Mouse (Mus musculus) midbrain, embryonic 10.5 days (tissue): ENCODE data around the gene Xbp1. TPM values are rescaled to one million over a fixed set of nuclear protein-coding genes. Genes with fewer than 3 reads are reported as not detected.

Experiments
- DNase-seq: peaks from one replicate; pipeline ENCODE4 v3.0.0-alpha.2; 2017; ENCODE audit warnings: low spot score
- H3K27ac ChIP-seq: fragments of 300-500 bp; sonication (generic); replicated peaks from 2 replicates; pipeline ENCODE4 v1.5.1; 2016; ENCODE audit warnings: mild to moderate bottlenecking
- H3K27me3 ChIP-seq: fragments of 300-500 bp; sonication (generic); 2 replicates; pipeline ENCODE4 v1.6.1; 2016; ENCODE audit warnings: low read depth, mild to moderate bottlenecking; ENCODE audit not compliant: poor library complexity, severe bottlenecking
- H3K36me3 ChIP-seq: fragments of 300-500 bp; sonication (generic); 2 replicates; pipeline ENCODE4 v1.6.1; 2016; ENCODE audit warnings: mild to moderate bottlenecking, moderate library complexity
- H3K4me1 ChIP-seq: fragments of 300-500 bp; sonication (generic); 2 replicates; pipeline ENCODE4 v1.6.1; 2016
- H3K4me3 ChIP-seq: fragments of 300-500 bp; sonication (generic); 2 replicates; pipeline ENCODE4 v1.5.1; 2016; ENCODE audit warnings: mild to moderate bottlenecking, moderate library complexity
- H3K9me3 ChIP-seq: fragments of 300-500 bp; sonication (generic); replicated peaks from 2 replicates; pipeline ENCODE4 v1.6.1; 2016; ENCODE audit warnings: mild to moderate bottlenecking
- WGBS: fragments of 180-500 bp; shearing (Covaris S2); methylation state at CpG from one replicate; pipeline ENCODE4 v1.1.7; 2016; 5-methylcytosine and 5-hydroxymethylcytosine counted together
- polyA plus RNA-seq: library from polyadenylated mRNA; unstranded; fragments of >200 nt; fragmentation: Nextera tagmentation; extraction: Ambion mirVana; gene quantifications from 2 replicates; pipeline ENCODE4 v1.2.1, GENCODE M21; 2016

Xbp1 gene
- polyA plus RNA-seq, 1 experiment from 2014 or later: 131 TPM

DNA sequence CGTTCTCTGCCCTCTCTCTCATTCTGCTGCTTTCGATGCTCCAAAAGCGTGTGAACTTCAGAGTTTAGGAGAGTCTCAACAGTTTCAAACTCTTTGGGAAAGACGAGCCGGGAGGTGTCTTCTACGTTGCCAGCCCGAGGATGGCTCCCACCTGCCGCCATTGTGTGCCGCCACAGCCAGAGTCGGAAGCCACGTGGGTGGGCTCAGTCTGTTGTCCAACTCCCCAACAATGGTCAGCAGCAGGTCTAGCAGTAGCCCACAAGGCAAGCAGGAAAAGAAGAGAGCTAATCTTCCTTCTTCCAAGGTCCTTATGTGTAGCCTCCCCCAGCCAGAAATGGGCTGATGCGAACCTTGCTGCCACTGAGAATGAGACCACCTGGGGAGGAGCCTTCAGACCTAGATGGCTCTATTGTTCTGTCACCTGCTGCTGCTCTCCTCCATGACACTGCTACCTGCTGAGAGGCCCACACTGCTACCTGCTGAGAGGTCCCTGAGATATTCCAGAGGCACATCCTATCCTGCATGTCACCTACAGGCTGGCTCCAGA lies 25.1 kb upstream of the Xbp1 start:
- Histone ChIP-seq H3K36me3 (no peaks in the 10 kb centered on the region), H3K27ac (no peak overlapping the region), H3K4me1 (peaks cover 5% of the 10 kb centered on the region; the same call in 1 of the 2 replicates), H3K27me3 (no peaks in the 10 kb centered on the region), H3K9me3 (no peaks in the 10 kb centered on the region), H3K4me3 (no peak overlapping the region)
- no peak for DNase-seq
- WGBS: 63% methylated on average over 12 of the region's 12 CpGs

DNA sequence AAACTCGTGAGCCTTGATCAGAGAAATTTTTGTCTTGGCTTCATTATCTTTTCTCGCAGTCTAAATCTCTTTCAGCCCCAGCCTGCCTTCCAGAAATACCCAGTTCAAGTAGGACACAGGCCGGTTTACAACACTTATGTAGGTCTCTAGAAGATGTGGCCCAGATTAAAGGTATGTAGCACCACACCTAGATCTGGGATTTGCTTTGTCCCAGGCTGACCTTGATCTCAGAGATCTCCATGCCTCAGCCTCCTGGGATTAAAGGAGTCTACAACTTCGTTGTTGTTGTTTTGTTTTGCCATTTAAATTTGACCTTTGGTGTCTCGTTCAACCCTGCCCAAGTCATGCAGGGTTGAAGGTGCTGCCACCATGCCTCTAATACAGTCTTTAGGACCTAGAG lies 24.6 kb upstream of the Xbp1 start:
- WGBS: 81% methylated on average over 5 of the region's 5 CpGs

DNA sequence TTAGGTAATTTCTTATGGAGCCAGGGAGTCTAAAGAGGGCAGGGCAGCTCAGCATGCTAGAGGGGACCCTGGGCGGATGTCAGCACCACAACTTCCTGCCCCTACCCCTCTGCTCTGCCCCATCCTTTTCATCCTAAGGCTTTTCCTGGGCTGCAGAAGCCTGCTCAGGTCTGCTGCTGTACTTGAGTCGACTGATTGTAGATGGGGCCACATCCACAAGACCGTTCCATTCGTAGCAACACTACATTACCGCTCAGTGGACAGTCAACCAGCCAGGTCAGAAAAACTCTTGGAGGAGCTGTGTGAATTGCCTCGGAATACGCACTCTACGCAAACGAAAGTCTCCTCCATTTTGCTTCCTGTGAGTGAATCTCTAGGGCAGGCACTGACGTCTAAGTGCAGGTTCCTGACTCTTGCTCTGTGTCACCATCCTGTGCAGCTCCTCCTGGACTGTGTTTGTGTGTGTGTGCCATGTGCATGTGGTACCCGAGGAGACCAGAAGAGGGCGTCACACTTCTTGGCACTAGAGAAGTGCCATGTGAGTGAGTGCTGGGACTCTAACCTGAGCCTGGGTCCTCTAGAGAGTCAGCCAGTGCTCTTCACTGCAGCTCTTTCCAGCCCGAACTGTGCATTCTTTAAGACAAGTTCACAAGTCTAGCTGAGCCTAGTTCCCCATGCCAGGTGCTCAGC lies 23.8 kb upstream of the Xbp1 start:
- Histone ChIP-seq H3K27me3 (no peaks in the 10 kb centered on the region), H3K27ac (no peak overlapping the region), H3K36me3 (no peaks in the 10 kb centered on the region), H3K4me3 (no peak overlapping the region), H3K4me1 (peaks cover 5% of the 10 kb centered on the region; the same call in 1 of the 2 replicates), H3K9me3 (no peaks in the 10 kb centered on the region)
- no peak for DNase-seq
- 95% methylated on average over 13 of the region's 13 CpGs for WGBS

More for the DNA sequence above, 24.6 kb upstream of the Xbp1 start:
- no peak overlapping the region for H3K4me3 ChIP-seq
- peaks cover 5% of the 10 kb centered on the region; the same call in 1 of the 2 replicates for H3K4me1 ChIP-seq
- H3K9me3 ChIP-seq: no peaks in the 10 kb centered on the region
- no peak for DNase-seq
- H3K27ac ChIP-seq: no peak overlapping the region
- H3K36me3 ChIP-seq: no peaks in the 10 kb centered on the region
- H3K27me3 ChIP-seq: no peaks in the 10 kb centered on the region

DNA sequence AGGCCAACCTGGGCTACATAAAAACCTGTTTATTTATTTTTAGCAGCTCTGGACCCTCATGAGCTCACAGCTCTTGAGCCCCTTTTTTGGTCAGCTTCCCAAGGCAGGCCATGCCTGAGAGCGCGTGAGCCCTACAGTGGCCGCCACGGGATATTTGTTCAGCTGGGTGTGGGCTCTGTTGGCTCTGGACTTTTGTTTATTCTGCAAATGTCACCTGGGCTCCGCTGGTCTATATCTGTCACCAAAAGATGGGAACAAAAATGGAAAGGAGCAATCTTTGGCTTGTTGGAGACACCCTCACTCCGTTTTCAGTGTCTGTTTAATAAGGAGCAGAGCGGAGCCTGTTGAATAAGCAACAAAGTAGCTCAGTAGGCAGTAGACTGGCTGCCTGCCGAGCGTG lies 22.0 kb upstream of the Xbp1 start:
- Histone ChIP-seq H3K27ac (no peak overlapping the region), H3K36me3 (no peaks in the 10 kb centered on the region), H3K27me3 (no peaks in the 10 kb centered on the region), H3K4me1 (peaks cover 5% of the 10 kb centered on the region; the same call in 1 of the 2 replicates), H3K9me3 (no peaks in the 10 kb centered on the region), H3K4me3 (no peak overlapping the region)
- DNase-seq: no peak
- 78% methylated on average over 9 of the region's 9 CpGs for WGBS

DNA sequence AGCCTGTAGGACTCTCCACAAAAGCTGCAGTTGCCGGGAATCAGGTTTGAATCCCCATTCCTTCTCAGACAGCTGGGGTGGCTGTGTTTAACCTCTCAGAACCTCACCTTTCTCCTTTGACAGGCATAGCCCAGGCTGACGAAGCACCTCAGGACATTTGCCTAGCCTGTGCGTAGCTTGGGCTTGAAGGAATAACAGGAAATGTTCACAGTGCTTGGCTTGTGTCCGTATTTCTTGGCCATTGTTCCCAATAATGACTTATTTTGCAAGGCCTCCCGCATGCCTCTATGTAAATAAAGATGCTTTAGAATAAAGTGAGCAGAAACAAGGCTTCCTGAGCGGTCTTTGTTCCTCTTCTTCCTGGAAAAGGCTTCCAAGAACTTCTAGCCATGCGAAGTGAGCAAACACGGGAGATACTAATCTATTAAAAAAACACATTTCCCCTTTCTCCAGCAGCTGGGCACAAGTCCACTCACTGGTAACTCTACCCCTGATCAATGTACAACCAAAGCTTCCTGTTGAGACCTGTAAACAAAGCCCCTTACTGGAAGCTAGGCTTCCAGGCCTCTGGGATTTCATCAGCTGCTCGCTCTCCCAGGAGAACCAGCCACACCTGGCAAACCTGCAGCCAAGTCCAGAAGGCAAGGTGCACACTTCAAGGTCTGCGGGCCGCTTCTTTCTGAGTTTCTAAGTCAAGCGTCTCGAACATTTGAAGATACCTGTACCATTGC lies 21.4 kb upstream of the Xbp1 start:
- Histone ChIP-seq H3K4me3 (no peak overlapping the region), H3K9me3 (no peaks in the 10 kb centered on the region), H3K27ac (no peak overlapping the region), H3K4me1 (peaks cover 5% of the 10 kb centered on the region; the same call in 1 of the 2 replicates), H3K36me3 (no peaks in the 10 kb centered on the region), H3K27me3 (no peaks in the 10 kb centered on the region)
- 79% methylated on average over 13 of the region's 13 CpGs for WGBS
- no peak for DNase-seq

DNA sequence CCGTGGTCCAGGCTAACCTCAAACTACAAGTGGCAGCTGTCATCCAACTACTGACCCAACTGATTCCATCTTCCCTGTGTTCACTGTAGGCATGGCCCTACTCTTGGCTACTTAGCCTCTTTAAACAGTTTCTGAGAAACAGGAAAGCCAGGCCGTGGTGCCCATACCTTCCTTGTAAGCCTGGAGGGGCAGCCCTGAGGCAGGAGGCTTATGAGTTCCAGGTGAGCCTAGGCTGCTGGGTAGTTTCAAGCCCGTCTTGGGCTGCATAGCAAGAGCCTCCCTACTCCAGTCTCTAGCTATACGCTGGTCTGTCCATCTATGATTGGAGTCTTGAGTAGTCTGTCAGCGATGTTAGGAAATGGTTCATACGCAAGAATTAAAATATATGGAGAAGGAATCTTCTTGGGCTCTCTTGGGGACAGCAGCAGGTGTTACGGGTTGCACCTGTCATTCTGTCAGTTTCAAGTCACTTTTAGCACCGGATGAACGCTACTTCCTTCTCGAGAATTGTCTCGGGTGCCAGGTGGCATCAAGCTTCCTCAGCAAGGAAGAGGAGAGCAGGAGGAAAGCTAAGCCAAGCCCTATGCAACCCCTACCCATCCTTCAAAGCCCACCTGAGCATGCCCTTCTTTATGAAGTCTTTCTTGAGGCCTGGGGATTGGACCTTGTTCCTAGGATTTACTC lies 20.4 kb upstream of the Xbp1 start:
- peaks cover 8% of the 10 kb centered on the region for H3K4me1 ChIP-seq
- H3K4me3 ChIP-seq: no peak overlapping the region
- no peak overlapping the region for H3K27ac ChIP-seq
- H3K27me3 ChIP-seq: no peaks in the 10 kb centered on the region
- WGBS: 88% methylated on average over 11 of the region's 11 CpGs
- H3K9me3 ChIP-seq: no peaks in the 10 kb centered on the region
- H3K36me3 ChIP-seq: no peaks in the 10 kb centered on the region
- DNase-seq: no peak

DNA sequence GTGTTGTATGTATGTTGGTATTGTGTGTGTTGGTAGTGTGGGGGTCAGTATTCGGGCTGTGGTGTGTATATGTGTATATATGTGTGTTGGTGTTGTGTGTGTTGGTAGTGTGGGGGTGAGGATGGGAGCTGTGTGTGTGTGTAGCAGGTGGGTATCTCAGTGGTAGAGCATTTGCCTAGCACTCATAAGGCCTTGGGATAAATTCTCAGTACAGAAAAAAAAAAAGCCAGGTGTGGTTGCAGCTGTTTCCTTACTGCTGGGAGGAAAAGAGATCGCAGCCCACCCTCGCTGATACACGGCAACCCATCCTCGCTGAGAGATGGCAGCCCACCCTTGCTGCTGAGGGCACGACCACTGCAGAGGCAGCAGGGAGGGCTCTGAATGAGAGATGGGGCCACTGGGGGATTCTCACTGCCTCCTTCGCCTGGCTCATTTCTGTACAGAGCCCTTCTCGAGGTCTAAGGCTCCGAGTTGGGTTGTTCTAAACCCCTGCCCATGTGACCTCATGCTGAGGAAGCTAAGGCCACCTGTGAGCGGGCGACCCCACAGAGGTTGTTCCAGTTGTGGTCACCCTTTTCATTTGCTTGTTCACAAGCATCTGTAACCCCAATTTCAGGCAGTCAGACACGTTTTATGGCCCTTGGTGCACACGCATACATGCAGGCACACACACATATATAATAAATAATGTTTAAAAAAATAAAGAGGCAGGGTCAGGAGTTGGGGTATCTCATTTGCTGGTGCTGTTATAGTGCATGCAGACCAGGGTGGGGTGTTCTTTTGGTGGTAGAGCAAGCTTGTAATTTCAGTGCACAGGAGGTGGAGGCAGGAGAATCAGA lies 19.3 kb upstream of the Xbp1 start:
- 83% methylated on average over 13 of the region's 13 CpGs for WGBS
- no peak overlapping the region for H3K27ac ChIP-seq
- H3K36me3 ChIP-seq: no peaks in the 10 kb centered on the region
- no peak overlapping the region for H3K4me3 ChIP-seq
- no peaks in the 10 kb centered on the region for H3K27me3 ChIP-seq
- DNase-seq: no peak
- H3K4me1 ChIP-seq: peaks cover 10% of the 10 kb centered on the region
- no peaks in the 10 kb centered on the region for H3K9me3 ChIP-seq

DNA sequence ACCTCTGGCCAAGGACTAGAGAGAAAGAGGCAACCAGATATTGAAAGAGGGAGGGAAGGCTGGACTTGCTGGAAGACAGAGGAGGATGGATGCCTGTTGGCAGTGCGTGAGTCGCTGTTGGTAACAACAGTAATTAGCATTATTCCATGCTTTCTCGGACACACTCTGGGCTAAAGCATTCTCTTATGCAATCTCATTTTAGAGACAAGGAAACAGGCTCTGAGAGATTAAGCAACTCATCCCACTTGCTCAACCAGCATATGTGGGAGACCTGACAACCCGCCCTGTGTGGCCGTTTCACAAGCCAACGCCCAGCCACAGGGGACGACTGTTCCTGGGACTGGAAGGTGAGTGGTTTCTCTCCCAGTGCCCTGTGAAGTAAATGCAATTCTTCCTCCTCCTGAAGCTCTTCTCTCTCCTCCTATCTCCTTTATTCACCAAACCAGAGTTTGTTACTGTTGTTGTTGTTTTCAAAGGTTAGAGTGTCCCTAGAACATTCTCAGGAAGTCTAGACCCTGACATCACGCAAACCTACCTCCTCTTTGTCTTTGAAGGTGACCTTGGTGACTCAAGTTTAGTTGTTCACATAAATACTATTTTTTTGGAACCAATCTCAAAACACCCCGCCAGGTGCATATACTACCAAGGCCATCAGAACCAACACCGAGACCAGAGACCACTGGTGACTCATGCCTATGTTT lies 18.0 kb upstream of the Xbp1 start:
- 91% methylated on average over 10 of the region's 10 CpGs for WGBS
- DNase-seq: no peak
- Histone ChIP-seq H3K9me3 (no peaks in the 10 kb centered on the region), H3K4me3 (no peak overlapping the region), H3K4me1 (peaks cover 12% of the 10 kb centered on the region), H3K27ac (no peak overlapping the region), H3K27me3 (no peaks in the 10 kb centered on the region), H3K36me3 (no peaks in the 10 kb centered on the region)

DNA sequence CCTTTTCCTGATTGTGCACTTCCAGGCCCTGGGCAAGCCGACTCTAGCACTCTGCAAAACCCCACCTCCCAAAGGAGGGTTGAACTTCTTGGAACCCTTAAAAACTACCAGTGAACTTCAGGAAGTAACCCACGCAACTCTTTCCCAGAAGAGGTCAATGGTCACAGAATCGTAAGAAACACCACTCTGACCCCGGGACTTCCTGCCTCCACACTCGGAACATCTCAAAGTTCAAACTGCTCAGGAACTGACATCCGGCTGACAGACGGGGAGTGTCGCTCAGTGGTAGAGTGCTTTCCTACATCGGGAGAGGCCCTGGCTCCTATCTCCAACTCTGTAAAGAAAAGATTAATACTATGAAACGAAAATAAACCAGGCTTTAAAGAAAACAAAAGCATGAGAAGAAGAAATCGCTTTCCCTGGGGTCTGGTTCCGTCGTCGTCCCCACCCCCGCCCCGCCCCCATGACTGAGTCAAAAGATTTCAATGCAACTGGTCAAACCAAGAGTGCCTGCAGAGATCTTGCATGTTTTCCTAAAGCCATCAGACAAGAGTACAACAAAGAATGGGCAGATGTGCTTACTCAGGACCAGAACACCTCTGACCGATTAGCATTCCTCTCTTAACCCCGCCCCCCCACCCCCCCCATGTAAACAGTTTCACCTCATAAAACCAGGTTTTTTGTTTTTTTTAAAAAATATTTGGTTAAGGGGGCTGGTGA lies 14.4 kb upstream of the Xbp1 start:
- Histone ChIP-seq H3K4me1 (peaks cover 12% of the 10 kb centered on the region), H3K4me3 (peak overlapping the region; percentile 9; the same call in 1 of the 2 replicates), H3K27ac (peak overlapping the region; percentile 55; the same call in 1 of the 2 replicates), H3K36me3 (no peaks in the 10 kb centered on the region), H3K9me3 (no peaks in the 10 kb centered on the region), H3K27me3 (no peaks in the 10 kb centered on the region)
- DNase-seq: no peak
- WGBS: 32% methylated on average over 18 of the region's 18 CpGs

DNA sequence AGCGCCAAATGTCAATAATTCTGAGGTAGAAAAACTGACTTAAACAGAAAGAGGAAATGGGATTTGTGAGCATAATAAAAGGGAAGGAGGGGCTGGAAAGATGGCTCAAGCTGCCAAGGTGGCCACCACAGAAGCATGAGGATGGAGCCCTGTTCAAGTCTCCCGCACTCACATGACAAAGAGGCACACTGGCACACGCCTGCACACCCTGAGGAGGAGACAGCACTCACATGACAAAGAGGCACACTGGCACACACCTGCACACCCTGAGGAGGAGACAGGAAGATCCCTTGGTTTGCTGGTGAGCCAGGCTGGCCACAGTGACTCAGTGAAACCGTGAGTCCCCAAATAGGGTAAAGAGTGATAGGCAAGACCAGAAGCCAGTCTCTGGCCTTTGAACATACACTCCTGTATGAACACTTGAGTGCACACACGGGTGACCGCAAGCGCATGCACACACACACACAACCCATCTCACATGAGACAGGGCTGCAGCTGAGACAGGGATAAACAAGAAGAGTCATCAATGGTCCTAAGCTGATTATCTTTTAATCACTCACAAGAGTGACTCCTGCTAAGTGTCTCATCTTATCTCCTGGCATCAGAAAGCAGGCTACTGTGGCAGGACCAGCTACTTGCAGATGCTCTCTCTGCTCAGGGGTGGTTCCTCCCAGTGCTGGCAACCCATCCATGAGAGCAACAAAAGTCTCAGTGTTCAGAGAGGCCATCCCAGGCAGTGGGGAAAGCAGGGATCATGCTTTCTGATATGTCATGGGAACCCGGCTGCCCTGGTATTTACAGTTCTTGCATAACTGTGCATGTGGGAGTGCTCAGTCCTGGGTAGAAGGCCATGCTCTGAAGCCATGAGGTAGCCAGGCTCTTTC lies 11.0 kb upstream of the Xbp1 start:
- WGBS: 85% methylated on average over 8 of the region's 8 CpGs
- H3K36me3 ChIP-seq: no peaks in the 10 kb centered on the region
- H3K4me3 ChIP-seq: no peak overlapping the region
- no peaks in the 10 kb centered on the region for H3K9me3 ChIP-seq
- DNase-seq: no peak
- no peak overlapping the region for H3K27ac ChIP-seq
- no peaks in the 10 kb centered on the region for H3K27me3 ChIP-seq
- H3K4me1 ChIP-seq: peaks cover 12% of the 10 kb centered on the region

DNA sequence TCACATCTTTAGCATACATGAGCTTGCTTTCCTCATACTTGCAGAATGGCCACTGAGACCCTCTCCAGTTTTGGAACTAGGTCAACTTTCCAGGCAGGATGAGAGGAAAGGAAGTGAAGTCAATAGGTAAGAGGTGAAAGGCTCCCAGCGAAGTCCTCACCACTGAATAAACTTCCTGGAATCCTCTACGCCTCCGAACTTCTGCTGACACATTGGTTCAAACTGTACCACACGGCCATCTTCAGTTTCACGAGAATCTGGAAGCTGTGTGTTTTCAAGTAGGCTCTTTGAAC lies 10.4 kb upstream of the Xbp1 start:
- Histone ChIP-seq H3K36me3 (no peaks in the 10 kb centered on the region), H3K4me1 (peaks cover 9% of the 10 kb centered on the region), H3K9me3 (no peaks in the 10 kb centered on the region), H3K27me3 (no peaks in the 10 kb centered on the region), H3K27ac (no peak overlapping the region), H3K4me3 (no peak overlapping the region)
- 83% methylated on average over 5 of the region's 5 CpGs for WGBS
- no peak for DNase-seq
